Mouse (Mus musculus) megakaryocyte-erythroid progenitor cell, adult 5-6 weeks (primary cell): ENCODE data around the gene Ppih. TPM values are rescaled to one million over a fixed set of nuclear protein-coding genes. Genes with fewer than 3 reads are reported as not detected.

Experiments used
- ATAC-seq: replicated peaks from 2 replicates; pipeline ENCODE4 v1.8.0; 2016; ENCODE audit warnings: mild to moderate bottlenecking, inconsistent platforms; ENCODE audit not compliant: severe bottlenecking, poor library complexity, low FRiP score, low TSS enrichment
- total RNA-seq, 2 experiments: library from RNA; stranded (forward) in 1 of 2; stranded (reverse) in 1 of 2; fragments of 200-1000, 215-1000 nt in 1 of 2; fragments of >200 nt in 1 of 2; fragmentation: Nextera tagmentation in 1 of 2; gene quantifications; 2 replicates each; pipeline ENCODE4 v1.2.3; 2014 to 2017

Gene Ppih
- 158 and 164 TPM in 2 replicates for total RNA-seq (2014; fragmentation: Nextera tagmentation)
- 164 and 168 TPM in 2 replicates for total RNA-seq (2017)

DNA sequence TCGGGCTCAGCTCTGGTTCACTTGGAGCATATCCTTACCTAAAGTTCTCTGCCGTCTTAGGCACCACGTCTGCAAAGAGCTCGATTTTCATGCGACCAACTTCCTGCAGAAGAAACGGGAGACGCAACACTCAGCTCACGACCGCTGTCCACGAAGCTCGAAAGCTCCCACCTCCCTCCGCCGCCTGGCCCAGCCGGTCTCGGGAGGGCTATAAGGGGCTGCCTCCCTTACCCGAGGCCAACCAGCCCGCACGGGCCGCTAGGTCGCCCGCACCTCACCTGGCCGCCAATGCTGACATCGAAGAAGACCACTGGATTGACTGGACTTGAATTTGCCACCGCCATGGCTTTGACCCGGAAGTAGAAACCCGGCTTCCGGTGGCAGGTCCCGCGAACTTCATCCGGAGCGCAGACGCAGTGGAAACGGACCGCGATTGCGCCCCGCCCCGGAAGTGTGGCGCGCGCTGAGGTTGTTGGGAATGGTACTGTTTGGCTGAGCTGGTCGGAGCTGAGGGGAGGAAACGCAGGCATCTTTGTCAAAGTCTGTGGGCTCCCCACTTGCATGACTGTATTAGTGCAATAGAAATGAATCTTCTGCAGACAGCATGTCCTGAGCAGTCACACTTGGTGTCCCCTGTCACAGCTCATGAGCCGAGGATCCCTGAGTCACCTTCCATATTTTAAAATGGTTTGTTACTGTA is at the start of gene Ppih:
TSS of gene Ppih (minus strand) at position 416 of the 700 bp plus-strand sequence.
- ATAC-seq: peak; percentile 99

DNA sequence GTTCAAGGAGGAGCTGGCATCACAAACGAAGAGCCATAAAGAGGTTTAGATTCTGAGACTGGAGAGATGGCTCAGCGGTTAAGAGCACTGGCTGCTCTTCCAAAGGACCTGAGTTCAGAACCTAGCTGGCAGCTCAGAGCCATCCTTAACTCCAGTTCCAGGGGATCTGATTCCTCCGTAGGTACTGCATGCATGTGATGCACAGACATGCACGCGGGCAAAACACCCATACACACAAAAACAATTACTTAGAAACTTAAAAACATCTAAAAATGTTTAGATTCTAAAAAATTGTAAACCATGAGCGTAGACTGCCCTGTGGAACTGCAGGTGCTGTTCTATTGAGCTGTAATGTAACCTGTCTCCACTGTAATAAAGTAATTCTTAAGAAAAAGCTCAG is 49.1 kb upstream of the Ppih start:
- no peak for ATAC-seq

DNA sequence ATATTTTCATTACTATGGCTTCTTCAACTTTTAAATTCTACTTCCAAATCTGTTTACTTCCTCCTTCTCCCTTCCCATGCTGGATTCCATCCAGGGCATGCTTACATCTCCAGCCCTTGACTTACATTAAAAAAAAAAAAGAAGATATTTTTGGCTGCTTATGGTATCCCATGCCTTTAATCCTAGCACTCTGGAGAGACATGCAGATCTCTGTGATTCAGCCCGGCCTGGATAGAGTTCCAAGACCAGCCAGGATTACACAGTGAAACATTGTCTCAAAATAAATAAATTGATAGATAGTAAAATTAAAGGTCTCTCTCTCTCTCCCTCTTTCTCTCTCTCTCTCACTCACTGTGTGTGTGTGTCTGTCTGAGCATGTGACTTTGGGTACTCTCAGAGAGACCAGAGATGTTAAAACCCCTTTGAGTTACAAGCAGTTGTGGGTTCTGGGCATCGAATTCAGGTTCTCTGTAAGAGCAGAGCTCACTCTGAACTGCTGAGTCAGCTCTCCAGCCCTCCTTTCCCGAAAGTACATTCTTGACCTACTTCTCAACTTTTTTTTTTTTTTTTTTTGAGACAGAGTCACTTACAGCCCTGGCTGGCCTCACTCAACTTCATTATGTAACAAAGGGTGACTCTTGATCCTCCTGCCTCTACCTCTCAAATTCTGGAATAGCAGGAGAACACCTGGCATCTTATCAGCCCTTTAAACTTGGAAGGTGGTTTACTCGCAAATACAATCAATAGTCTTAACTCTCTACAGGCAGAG is 46.6 kb upstream of the Ppih start:
- ATAC-seq: no peak

DNA sequence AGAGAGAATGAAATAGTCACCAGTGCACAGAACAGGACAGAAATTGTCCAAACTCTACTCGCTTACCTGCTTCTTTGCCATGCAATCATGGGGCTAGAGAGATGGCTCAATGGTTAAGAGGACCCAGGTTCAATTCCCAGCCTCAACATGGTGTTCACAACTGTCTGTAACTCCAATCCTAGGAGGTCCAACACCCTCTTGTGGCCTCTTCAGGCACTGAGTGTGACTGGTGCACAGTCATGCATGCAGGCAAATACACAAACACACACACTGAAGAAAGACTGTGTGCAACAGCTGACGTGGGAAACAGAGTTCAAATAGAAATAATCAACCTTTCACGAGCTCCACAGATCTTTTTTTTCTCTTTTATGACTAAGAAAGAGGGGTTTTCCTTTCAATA is 41.9 kb upstream of the Ppih start:
- ATAC-seq: no peak

DNA sequence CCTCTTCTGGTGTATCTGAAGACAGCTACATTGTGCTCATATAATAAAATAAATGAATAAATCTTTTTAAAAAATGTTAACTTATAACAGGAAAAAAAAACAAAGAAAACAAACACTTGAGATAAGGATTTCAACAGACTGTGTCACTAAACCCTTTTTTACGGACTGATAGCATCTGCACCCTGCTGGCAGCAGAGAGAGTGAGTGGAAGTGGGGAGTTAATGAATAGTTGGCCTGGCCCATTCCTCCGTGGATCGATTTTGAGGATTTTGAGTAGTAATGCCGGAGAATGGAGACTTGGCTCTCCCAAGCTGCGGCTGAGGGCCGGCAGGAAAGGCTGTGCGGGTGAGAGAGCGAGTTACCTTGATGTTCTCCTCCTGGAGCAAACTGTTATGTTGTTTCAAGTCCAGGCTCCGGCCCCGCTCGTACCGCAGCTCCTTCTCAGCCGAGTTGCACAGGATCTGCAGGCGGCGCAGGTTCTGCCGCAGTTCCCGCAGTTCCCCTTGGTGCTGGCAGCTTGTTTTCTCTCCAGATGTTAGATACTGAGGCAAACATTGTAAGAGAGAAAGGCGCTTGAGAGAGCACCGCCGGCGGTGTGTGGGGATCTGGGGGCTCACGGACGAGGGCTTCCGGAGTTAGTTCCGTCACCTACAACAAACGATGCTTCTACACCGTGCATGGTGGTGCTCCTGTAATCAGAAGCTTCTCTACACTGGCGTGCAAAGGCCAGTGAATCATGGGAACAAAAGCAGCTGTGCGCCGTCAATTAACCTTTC is 39.0 kb upstream of the Ppih start:
- peak; percentile 68 for ATAC-seq

DNA sequence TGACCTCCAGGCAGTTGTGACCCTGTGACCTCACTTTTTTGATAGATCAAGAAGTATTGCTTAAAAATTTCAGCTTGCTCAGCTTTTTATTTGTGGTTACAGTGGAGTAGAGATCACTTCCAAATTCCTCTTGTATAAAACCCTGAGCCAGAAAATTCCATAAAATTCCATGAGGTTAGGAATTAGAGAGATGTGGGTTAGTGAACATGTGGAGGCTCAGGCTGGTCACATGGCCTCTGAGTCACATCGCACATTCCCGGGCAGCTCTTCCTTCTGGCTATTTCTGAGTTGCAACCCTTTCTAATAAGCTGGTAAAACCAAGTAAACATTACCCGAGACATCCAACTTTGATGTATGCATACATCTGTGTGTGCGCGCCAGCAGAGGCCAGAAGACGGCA is 25.2 kb upstream of the Ppih start:
- ATAC-seq: no peak

DNA sequence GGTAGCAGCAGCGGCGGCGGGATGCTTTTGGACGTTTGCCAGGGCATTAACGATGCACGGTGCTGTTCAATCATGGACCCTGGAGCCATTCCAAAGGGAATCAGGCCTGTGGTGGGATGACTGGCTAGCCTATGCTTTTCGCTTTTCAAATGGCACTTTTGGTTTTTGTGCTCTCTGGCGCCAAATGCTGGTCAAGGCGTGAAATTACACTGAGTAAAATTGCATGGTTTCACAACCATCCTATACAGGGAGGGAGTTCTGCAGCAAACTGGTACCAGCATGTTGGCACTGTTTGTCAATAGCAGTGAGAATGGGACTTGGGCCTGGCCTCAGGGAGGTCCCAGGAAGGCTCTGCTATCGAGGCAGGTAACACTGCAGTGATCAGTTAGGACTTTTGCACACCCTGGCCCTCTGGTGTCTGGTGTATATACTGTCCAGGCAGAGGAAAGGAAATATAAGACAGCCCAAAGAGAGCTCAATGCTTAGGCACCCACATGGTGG is 18.6 kb upstream of the Ppih start:
- peak; percentile 78 for ATAC-seq

DNA sequence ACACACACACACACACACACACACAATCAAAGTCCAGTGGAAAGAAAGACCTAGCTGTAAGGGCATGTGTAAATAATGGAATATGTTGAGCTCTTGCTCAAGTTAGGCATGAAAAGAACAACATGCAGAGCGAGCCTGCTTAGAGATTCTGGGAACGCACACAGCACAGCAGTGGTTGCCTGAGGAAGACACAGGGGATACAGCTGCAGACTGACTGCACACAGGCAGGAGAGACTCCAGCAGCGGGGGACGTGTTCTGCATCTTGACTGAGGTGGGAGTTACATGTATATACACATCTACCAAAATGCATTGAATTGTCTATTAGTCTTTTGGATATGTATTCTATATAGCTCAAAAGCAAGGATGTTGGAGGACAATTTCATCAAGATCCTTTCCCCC is 18.1 kb upstream of the Ppih start:
- ATAC-seq: no peak

DNA sequence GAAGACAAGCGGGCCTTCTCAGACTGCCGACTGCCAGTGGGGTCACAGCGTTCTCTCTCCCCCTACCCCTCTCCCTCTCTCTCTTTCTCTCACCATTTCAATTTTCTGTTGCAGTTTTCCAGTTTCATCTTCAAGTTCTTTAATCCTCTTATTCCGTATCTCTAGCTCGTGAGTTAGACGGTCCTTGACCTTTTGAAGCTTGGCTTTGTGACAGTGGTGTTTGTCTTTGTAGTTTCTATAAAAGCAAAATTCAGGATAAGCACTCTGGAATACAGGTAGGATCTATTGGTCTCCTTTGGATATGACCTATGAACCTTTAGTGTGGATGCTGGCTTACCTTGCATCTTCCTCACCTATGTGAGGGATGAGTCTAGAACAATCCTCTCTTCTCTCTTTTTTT is 13.1 kb upstream of the Ppih start:
- ATAC-seq: no peak

DNA sequence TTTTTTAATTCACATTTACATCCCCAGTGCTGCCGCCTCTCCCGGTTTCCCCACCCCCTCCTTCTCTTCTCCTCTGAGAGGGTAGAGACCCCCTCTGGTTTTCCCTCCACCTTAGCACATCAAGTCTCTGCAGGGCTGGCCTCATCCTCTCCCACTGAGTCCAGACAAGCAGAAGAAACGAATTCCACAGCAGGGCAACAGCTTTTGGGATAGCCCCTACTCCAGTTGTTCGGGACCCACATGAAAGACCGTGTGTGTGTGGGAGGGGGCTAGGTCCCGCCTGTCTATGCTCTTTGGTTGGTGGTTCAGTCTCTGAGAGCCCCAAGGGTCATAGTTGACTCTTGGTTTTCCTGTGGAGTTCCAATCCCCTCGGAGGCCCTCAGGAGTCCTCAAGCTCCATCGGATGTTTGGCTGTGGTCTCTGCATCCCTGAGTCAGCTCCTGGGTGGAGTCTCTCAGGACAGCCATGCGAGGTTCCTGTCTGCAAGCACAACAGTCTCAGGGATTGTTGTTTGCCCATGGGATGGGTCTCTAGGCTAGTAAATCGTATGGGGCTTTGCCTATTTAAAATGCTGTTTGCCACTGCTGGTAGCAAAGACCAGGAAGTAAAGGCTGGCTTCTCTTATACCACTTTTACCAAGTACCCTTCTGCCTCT is 677 bp upstream of the Ppih start:
- no peak for ATAC-seq

DNA sequence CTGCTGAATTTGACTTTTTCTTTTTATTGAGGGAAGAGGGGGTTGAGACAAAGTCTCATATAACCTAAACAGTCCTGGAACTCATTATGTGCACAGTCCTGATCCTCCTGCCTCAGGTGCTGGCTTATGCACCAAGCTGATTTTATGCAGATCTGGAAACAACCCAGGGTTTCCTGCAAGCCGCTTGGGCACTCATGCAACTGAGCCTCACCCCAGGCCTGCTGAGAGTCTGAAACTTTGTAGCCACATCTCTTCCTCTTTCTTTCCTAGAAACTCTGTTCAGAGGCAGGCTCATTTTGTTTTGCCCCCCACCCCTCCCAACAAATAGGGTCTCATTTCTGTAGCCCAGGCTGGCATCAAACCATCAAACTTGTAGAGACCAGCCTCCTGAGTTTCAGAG is 6.6 kb downstream of the Ppih start:
- ATAC-seq: no peak

DNA sequence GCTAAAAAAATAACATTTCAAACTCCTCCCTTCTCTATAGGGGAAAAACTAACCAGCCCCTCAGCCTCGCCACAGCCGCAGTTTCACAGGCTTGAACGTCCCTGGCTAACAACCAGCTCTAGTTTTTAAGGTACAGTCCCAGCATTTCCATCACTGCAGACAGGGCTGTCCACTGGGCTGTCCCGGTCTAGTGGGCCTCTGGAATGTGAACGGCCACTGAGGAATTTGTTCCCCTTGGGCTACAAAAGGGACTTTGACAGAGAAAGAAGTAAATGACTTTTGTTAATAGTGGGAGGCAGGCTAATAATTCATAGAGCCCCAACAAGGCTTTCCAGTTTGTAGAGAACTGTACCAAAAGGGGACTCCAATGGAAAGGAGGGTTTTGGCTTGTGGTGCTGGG is 14.9 kb downstream of the Ppih start:
- no peak for ATAC-seq

DNA sequence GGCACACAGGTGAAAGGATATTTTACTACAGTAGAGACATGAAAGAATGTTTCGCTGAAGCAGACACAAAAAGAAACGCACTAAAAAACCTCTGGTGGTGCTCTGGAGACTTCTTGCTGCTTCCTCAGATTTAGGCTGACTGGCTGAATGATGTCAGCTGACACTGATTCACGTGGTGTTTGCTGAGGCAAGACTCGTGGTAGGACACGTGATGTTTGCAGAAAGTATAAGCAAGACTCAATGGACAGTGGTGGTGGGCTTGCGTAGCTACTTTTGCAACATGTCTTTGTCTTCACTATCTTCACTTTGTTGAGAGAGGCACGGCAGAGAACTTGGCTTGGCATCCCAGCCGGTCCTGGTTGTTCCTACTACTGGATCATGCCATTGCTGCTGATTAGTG is 17.1 kb downstream of the Ppih start:
- ATAC-seq: no peak

DNA sequence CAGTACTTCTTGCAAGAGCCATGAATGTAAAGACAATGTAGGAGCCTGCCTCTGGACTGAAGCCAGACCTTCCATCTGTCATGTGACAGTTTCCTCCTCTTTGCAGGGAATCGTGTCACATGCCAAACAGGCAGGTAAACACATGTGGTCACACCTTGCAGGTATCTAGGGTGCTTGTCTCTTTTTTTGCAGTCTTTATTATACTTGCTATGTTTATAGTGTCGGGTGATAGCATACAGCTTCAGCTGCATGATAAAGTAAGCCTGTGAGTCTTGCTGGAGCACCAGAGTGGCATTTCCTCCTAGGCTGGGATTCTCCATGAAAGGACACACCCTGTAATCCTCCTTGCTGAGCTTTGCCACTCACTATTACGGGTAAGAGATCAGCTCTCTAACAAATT is 18.6 kb downstream of the Ppih start:
- no peak for ATAC-seq

DNA sequence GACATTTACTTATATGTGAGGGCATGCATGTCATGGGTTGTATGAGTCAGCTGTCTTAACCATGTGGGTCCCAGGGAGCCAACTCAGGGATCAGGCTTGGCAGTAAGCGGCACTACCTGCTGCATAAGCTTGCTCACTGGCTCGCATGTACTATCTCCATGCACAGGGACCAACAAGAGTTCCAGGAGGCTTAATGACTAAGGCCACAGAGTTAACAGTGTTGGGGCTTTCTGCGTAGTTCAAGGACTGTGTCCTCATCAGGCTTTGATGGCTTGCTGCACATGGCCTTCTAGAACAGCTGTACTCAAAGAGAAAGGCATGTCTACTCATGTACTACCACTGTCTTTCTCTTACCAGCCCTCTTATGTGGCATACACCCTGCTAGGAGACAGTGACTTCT is 19.6 kb downstream of the Ppih start:
- ATAC-seq: no peak

DNA sequence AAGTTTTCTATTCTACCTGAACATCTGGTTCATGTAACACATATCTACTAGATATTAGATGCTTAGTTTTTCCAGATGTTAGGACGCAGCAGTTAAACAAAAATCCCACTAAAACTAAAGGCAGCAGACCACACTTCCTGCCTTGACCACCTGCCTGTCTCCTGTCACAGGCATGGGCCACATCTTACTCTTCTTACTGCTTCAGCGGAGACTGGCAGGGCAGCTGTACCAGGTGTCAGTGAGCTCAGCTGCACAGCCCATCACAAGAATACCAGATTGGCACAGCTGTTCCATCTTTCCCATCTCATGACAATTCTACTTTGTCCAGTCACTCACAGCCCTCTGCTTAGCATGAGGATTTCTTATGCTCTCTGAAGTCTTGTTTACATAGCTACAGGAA is 23.0 kb downstream of the Ppih start:
- no peak for ATAC-seq

DNA sequence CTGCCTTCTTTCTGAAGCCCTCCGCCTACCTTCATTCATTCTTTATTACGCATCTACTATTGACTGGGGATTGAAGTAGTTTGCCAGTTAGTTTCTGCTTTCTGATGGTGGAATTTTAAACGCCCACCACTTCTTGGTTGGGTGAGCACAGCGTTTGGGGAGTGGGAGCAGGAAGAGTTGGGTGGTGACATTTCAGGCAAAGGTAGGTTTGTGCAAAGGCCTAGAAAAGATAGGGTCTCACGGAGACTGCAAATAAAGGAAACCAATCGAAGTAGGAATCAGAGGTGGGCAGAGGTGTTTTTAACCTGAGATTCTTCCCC is 25.3 kb downstream of the Ppih start:
- ATAC-seq: no peak

DNA sequence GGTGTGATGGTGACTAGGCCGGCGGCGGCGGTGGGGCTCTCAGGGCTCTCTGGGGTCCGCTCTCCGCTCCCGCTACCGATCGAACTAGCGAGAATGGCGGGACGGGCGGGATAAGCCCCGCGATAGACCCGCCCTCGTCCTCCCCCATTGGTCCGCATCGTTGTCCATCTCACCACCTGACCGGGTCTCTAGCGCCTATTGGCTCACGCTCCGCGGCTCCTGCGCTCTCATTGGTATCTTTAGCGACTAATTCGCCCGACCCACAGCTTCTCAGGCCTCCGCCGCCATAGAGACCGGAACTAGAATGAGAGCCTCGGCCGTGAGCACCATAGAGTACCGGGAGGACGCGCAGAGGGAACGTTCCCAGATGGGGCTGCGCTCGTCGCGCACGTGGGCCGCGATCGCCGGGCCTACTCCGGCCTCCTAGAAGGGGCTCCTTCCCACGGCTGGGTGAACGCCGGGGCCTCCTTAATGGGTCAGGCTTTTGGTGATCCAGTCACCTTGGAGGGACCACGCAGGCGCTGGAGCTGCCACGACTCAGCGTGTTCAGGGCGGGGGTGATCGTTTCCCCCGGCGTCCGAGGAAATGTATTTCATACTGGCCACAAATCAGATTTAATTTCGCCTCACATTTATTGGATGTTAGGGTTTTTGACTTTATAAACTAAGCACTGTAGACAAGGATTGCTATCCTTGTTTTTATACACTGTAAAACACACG is 25.8 kb downstream of the Ppih start, which contains the start of gene Ybx1:
TSS of gene Ybx1 (minus strand) at position 190 of the 719 bp plus-strand sequence.
- peak; percentile 98 for ATAC-seq

DNA sequence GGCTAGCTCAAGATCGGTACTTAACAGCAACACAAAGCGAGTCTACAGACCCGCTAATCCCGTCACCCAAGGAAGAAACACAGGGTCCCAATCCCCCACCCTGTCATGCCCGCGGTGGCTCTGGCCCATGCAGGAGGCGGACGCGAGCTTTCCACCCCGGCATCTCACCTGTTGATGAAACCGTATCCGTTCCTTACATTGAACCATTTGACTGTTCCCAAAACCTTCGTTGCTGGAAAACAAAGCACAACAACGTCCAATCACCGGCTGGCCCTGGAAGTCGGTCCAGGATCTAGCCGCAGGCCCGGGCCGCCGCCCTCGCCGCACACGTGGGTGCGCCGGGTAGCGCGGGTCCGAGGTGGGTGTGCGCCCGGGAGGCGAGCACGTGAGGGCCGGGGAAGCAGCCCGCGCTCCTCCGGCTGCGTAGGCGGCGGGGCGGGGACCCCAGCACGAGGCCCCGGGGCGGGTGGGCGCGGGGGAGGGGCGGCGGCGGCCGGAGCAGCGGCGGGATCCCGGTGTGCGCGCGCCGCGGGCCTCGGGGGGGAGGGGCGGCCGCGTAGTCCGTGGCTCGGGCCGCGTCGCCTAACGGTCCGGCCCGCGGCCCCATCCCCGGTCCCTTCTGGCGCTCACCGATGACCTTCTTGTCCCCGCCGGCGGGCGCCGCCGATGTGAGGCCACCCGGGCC is 26.6 kb downstream of the Ppih start:
- no peak for ATAC-seq
